Mouse (Mus musculus) CD4-positive, CD25-positive, alpha-beta regulatory T cell, adult 4 months (primary cell): ENCODE results near the gene Rps27rt. TPM values are rescaled to one million over a fixed set of nuclear protein-coding genes. Genes with fewer than 3 reads are reported as not detected.
"Not testable (repeated sequence)": the region's sequence is repeated elsewhere in the genome, so short reads cannot be mapped to it uniquely, and the experiment has no call there.

Experiments
- ATAC-seq: one replicate; pipeline ENCODE4 v1.8.0; 2017
- polyA plus RNA-seq, 2 experiments: library from polyadenylated mRNA; unstranded; fragments of 100-300 nt; shearing (Covaris generic); gene quantifications; one replicate each; pipeline ENCODE4 v1.2.1; 2017

The Rps27rt gene
- polyA plus RNA-seq: 1,000 to 10,000 TPM; 2,534 to 6,238 TPM

- no peak for ATAC-seq
Measured at GRCm38 (mm10) chr9:114982689-114983360, at the start of gene Rps27rt. Rps27rt (minus strand) TSS chr9:114982739.

- not testable (repeated sequence) for ATAC-seq
Measured at GRCm38 (mm10) chr9:115031046-115031445, 48.5 kb upstream of the Rps27rt start.

GRCm38 (mm10) chr9:115030581-115030980 is 48.0 kb upstream of the Rps27rt start:
- ATAC-seq: no peak

DNA sequence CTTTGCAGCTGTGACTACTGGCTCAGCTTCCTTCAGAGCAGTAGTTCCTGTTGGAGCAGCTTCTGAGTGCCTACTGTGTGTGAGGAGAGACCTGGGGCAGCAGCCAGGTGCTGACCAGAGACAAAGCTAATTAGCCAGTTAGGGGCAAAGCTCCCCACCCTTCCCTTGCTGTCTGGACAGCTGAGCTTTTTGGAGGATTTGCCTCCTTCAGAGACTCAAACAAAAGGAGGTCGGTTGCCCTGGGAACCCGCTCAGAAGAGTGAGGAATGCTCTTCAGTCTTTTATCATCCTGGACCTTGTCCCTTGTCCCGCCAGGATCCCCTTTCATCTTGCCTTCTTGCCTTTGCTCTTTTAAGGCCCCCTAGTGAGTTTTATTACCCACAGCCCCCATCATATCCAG is 46.8 kb upstream of the Rps27rt start:
- no peak for ATAC-seq

DNA sequence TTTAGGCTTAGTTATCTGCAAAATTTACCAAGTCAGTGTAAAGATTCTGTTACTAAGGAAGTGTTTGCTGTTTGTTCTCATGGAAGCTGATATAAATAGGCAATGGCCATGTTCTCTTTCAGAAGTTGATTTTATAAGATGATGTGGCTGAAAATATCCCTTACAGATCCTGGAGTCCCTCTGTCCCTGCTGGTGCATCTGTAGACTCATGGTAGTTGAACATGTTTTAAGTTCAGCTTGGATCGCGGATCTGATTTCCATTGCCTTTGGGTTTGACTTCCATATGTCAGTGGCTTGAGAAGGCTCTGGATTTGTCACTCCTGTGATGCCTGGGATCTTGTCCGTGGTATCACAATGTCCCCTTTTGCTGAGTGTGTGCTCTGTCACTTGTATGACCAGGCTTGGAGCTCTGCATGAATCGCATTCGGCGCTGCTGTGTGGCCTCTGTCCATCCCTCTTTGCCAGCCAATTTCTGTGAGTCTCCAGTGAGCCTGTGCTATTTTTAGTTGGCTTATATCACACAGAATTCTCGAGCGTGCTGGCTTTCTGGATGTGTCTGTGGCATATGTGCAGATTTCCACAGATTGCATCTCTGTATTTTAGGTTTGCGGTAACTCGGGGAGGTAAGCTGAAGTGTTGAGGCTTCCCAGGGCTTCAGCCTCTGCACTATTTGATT is 41.3 kb upstream of the Rps27rt start:
- ATAC-seq: no peak

- ATAC-seq: no peak
Measured at GRCm38 (mm10) chr9:115023137-115023536, 40.6 kb upstream of the Rps27rt start.

- no peak for ATAC-seq
Measured at GRCm38 (mm10) chr9:115021419-115021818, 38.9 kb upstream of the Rps27rt start.

DNA sequence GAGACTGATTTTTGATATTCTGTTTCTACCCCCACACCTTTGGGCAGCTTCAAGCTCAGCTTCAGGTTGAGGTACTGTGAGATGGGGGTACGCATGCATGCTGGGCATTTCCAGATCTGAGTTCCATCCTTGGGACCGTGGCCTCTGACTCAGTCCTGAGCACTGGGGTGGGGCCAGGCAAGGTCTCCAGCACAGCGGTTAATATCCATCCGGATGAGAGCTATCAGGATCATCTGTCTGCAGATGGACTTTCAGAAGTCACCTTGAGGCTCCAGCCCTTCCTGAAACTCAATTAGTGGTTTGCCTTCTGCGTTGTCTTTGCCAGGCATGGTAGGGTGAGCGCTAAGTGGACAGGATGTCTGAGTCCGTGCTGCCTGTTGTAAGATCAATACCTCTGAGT is 37.6 kb upstream of the Rps27rt start:
- no peak for ATAC-seq

- ATAC-seq: no peak
Measured at GRCm38 (mm10) chr9:115012367-115012766, 29.8 kb upstream of the Rps27rt start.

GRCm38 (mm10) chr9:115008194-115008593 is 25.7 kb upstream of the Rps27rt start:
- ATAC-seq: no peak

GRCm38 (mm10) chr9:115007776-115008175 is 25.2 kb upstream of the Rps27rt start:
- ATAC-seq: no peak

DNA sequence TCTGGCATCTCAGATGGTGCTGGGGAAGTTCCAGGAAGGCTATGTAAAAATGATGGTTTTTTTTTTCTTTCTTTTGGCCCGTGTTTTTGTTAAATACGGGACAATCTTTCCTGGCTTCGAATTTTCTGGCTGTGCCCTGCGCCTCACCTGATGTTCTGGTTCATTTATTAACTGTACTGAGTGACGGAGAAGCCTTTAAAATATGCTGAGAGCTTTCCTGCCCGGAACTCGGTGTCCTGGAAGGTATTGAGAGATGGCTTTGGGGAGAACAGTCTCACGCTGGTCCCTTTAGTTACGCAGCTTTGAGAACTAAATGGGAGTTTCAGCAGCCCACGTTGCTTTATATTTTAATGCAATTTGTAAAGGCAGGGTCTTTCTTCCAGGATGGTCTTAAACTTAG is 22.9 kb upstream of the Rps27rt start:
- no peak for ATAC-seq

GRCm38 (mm10) chr9:114999771-115000146 is 17.2 kb upstream of the Rps27rt start:
- ATAC-seq: no peak

DNA sequence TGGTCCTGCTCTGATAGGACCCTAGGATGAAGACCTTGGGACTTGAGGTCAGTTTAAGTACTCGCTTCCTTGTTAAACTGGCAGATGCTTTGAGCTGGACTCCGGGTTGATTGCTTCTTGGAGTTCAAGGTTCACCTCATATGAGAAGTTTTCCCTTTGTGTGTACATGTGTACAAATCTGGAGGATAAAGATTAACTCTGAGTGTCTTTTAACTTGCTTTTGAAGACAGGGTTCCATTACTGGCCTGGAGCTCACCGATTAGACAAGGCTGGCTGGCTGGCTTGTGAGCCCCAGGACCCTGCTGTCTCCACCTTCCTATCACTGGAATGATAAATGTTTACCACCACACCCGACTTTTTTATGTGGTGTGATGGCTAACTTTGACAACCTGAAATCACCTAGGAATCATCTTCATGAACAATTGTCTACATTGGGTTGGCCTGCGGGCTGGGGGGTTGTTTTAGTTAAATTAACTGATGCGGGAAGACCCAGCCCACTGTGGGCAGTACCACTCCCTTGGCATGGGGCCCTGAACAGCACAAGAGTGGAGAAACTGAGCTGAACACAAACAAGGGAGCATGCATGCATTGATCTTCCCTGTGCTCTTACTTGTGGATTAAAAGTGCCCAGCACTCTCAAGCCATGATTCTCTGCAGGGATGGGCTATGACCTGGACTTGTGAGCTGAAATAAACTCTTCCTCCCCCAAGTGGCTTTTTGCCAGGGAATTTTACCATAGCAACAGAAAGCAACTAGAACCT is 16.7 kb upstream of the Rps27rt start:
- no peak for ATAC-seq

DNA sequence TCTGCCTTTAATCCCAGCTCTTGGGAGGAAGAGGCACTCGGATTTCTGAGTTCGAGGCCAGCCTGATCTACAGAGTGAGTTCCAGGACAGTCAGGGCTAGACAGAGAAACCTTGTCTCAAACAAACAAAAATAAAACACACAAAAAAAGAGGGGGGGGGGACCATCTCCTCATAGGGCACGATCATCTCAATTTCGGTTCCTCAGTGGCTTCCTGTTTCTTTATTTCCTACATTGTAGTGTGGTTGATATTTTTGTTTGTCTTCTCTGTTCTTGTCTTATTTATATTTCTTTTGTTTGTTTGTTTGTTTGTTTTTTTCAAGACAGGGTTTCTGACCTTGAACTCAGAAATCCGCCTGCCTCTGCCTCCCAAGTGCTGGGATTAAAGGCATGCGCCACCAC is 13.9 kb upstream of the Rps27rt start:
- no peak for ATAC-seq

DNA sequence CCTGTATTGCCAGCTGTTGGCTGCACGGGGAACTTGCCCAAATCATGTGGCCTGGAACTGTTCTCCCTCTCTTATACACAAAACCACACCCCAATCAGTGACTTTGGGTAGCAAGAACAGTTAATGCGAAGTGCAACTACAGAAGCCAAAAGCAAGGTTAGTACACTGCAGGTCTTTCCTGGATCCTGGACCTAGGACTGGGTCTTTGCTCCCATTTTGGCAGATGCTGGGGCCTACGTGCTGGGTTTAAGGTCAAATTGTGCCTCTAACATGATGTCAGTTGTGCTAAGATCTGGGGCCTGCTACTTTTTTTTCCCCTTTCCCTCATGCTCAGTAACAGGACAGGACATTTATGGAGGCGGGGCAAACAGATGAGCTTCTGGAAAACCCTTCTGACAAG is 13.2 kb upstream of the Rps27rt start:
- ATAC-seq: no peak

- ATAC-seq: no peak
Measured at GRCm38 (mm10) chr9:114995250-114995649, 12.7 kb upstream of the Rps27rt start.

- ATAC-seq: no peak
Measured at GRCm38 (mm10) chr9:114992528-114992927, 10.0 kb upstream of the Rps27rt start.

- ATAC-seq: no peak
Measured at GRCm38 (mm10) chr9:114990421-114990820, 7.9 kb upstream of the Rps27rt start.

DNA sequence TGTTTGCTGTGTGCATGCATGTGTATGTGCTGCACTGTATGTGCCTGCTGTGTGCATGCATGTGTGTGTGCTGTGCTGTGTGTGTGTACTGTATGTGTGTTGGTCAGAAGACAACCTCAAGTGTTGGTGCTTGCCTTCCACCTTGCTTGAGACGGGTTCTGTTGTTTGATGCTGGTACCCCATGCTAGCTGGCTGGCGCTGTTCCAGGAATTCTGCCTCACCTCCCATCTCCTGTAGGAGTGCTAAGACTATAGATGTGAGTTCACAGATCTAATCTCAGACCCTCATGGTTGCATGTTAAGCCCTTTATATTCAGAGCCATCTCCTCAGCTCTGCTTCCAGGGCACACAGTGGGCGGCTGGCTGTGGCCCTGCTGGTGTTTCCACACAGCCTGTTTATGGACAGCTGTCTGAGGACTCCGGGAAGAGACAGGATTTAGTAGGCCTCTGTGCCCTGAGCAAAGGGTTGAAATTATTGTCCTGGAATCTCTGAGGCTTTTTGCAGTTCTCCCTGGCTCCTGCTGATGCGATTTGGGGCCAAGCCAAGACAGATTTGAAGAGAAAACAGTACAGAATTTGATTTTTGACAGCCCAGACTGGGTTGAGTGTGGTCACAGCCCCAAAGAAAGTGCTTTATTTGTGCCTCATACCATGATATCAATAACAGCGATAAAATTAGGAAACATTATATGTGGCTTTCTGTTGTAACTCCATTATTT is 6.2 kb upstream of the Rps27rt start:
- ATAC-seq: no peak

GRCm38 (mm10) chr9:114988029-114988428 is 5.5 kb upstream of the Rps27rt start:
- ATAC-seq: no peak

DNA sequence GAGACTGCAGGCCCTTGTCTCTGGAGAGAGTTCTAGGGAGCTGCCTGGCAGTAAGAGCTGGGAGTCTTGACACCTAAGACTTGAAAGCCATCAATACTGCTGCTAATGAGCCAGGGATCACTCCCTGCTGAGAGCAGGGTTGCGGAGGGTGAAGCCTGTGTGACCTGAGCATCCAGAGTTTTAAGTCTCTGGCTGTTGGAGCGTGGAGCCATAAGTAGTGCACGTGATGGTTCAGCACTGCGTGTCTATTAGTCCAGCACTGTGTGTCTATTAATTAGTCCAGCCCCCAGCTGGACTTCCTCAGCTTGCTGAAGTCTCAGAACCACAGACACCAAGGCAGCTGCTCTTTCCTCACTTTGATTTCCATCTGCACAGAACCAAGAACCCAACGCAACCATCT is 3.8 kb upstream of the Rps27rt start:
- no peak for ATAC-seq

DNA sequence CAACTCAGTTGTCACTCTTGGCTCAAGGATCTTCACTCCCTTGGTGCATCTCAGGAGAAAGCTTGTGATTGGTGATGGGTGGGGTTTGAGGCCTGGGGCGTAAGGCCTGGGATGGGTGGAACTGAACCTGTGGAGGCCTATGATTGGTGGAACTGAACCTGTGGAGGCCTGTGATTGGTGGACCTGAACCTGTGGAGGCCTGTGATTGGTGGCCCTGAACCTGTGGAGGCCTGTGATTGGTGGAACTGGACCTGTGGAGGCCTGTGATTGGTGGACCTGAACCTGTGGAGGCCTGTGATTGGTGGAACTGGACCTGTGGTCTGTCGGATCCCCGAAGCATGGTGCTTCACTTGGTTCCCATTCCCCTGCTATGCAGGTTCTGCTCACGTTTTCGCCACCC is 3.2 kb upstream of the Rps27rt start:
- ATAC-seq: no peak
